Mouse (Mus musculus): ENCODE measurements around the gene Pgrmc1. TPM values are rescaled to one million over a fixed set of nuclear protein-coding genes. Genes with fewer than 3 reads are reported as not detected.
"Not testable (repeated sequence)": the region's sequence is repeated elsewhere in the genome, so short reads cannot be mapped to it uniquely, and the experiment has no call there.

Gene Pgrmc1
- total and polyA plus RNA-seq, 3 experiments, result 71.4 to 174 (median 91.4) TPM

DNA sequence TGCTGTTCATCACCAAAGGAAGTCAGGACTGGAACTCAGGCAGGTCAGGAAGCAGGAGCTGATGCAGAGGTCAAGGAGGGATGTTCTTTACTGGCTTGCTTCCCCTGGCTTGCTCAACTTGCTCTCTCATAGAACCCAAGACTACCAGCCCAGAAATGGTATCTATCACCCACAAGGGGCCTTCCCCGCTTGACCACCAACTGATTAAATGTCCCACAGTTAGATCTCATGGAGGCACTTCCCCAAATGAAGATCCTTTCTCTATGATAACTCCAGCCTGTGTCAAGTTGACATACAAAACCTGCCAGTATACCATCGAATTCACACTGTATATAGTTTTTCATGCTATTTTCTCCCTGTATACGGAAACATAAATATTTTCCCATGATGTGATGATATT is 2.8 kb upstream of the Pgrmc1 start:
- H3K27me3 ChIP-seq (replicated peaks), result no peaks in the 10 kb centered on the region
- in situ Hi-C loops (cut with MboI; ENCODE audit: low pct_ligation_motif_present, low pct_unique_long_range_greater_than_20kb, low sequenced_read_pairs), result no loop called here
- no peak overlapping the region for H3K4me3 ChIP-seq (replicated peaks in 1 of 3; ENCODE audit: low read depth in 2 of 3, low read length in 2 of 3, poor library complexity in 1 of 3)
- no peak for TF ChIP-seq GABPA (IDR thresholded peaks at IDR 0.05; ENCODE audit: insufficient replicate concordance, low read depth, low read length)
- TF ChIP-seq EP300 (IDR thresholded peaks at IDR 0.05; ENCODE audit: low read length), result no peak
- TF ChIP-seq ZKSCAN1 (IDR thresholded peaks at IDR 0.05; ENCODE audit: borderline replicate concordance, low read depth, low read length), result no peak
- TF ChIP-seq UBTF (IDR thresholded peaks at IDR 0.05; ENCODE audit: low read depth, low read length), result no peak
- TF ChIP-seq JUND (conservative IDR thresholded peaks at IDR 0.05; ENCODE audit: low read depth, low read length), result no peak
- TF ChIP-seq USF2 (conservative IDR thresholded peaks at IDR 0.05; ENCODE audit: low read depth, low read length), result no peak
- TF ChIP-seq CHD1 (IDR thresholded peaks at IDR 0.05; ENCODE audit: low read depth, low read length), result no peak
- TF ChIP-seq KAT2A (IDR thresholded peaks at IDR 0.05; ENCODE audit: insufficient replicate concordance, low read length), result no peak
- TF ChIP-seq RAD21 (IDR thresholded peaks at IDR 0.05; ENCODE audit: low read depth, low read length), result no peak
- TF ChIP-seq USF1 (IDR thresholded peaks at IDR 0.05; ENCODE audit: low read depth, low read length), result no peak
- TF ChIP-seq RCOR1 (conservative IDR thresholded peaks at IDR 0.05; ENCODE audit: low read depth, low read length), result no peak
- TF ChIP-seq MAZ (IDR thresholded peaks at IDR 0.05; ENCODE audit: low read depth, low read length), result no peak
- TF ChIP-seq ZC3H11A (IDR thresholded peaks at IDR 0.05; ENCODE audit: low read depth, low read length), result no peak
- TF ChIP-seq PAX5 (IDR thresholded peaks at IDR 0.05; ENCODE audit: low read length), result no peak
- TF ChIP-seq HCFC1 (IDR thresholded peaks at IDR 0.05; ENCODE audit: low read depth, low read length), result no peak
- peaks cover 3 to 12% of the 10 kb centered on the region in 2 experiments; a peak in 3 of 4 replicates for H3K4me1 ChIP-seq (ENCODE audit: control insufficient read depth in 1 of 2, insufficient read depth in 2 of 2)
- no peaks in the 10 kb centered on the region for H3K9me3 ChIP-seq (replicated peaks; ENCODE audit: low read length)
- H3K79me2 ChIP-seq (replicated peaks; ENCODE audit: control insufficient read depth, extremely low read depth, insufficient read depth, poor library complexity, severe bottlenecking), result peaks cover 7% of the 10 kb centered on the region
- DNase-seq (ENCODE audit: extremely low read depth), result peak; percentile 13
- H3K27ac ChIP-seq (ENCODE audit: insufficient read depth, low read depth), result no peak overlapping the region
- H3K4me2 ChIP-seq (ENCODE audit: insufficient read depth, low read depth, poor library complexity, severe bottlenecking), result no peak overlapping the region
- peaks cover 3% of the 10 kb centered on the region in 2 experiments for H3K36me3 ChIP-seq (replicated peaks in 1 of 2; ENCODE audit: control insufficient read depth in 1 of 2, insufficient read depth in 1 of 2, low read length in 1 of 2)
- dilution Hi-C loops (cut with MboI; ENCODE audit: extremely low pct_ligation_motif_present, extremely low pct_unique_long_range_greater_than_20kb, low sequenced_read_pairs), result no loop called here
- no peak overlapping the region for H3K9ac ChIP-seq (ENCODE audit: insufficient read depth, low read depth)

- H3K79me2 ChIP-seq (replicated peaks; ENCODE audit: control insufficient read depth, extremely low read depth, insufficient read depth, poor library complexity, severe bottlenecking); H3K27me3 ChIP-seq (replicated peaks); H3K4me3 ChIP-seq (replicated peaks in 1 of 3; ENCODE audit: low read depth in 2 of 3, low read length in 2 of 3, poor library complexity in 1 of 3); dilution Hi-C loops (cut with MboI; ENCODE audit: extremely low pct_ligation_motif_present, extremely low pct_unique_long_range_greater_than_20kb, low sequenced_read_pairs); H3K9me3 ChIP-seq (replicated peaks; ENCODE audit: low read length); H3K27ac ChIP-seq (ENCODE audit: insufficient read depth, low read depth); H3K9ac ChIP-seq (ENCODE audit: insufficient read depth, low read depth); in situ Hi-C loops (cut with MboI; ENCODE audit: low pct_ligation_motif_present, low pct_unique_long_range_greater_than_20kb, low sequenced_read_pairs); H3K4me2 ChIP-seq (ENCODE audit: insufficient read depth, low read depth, poor library complexity, severe bottlenecking); H3K36me3 ChIP-seq (replicated peaks in 1 of 2; ENCODE audit: control insufficient read depth in 1 of 2, insufficient read depth in 1 of 2, low read length in 1 of 2): not testable (repeated sequence)
- DNase-seq (ENCODE audit: extremely low read depth), result peak; percentile 37
- peaks cover 3 to 15% of the 10 kb centered on the region in 2 experiments; a peak in 3 of 4 replicates for H3K4me1 ChIP-seq (ENCODE audit: control insufficient read depth in 1 of 2, insufficient read depth in 2 of 2)
- peak; percentile 65; the same call in 1 of the 2 replicates for TF ChIP-seq MEF2A (IDR thresholded peaks at IDR 0.05; ENCODE audit: borderline replicate concordance, low read depth, low read length)
These were observed 1.4 kb upstream of the Pgrmc1 start for GRCm38 (mm10) chrX:36596483-36597120.
